Mouse (Mus musculus) lung, postnatal 0 days (tissue): ENCODE results near the gene Colq.

Source experiments
- CTCF ChIP-seq: IDR thresholded peaks from 2 replicates; pipeline ENCODE4 v1.5.1; 2016; ENCODE audit warnings: antibody characterized with exemption, mild to moderate bottlenecking
- EP300 ChIP-seq: IDR thresholded peaks from 2 replicates; pipeline ENCODE4 v1.6.1; 2016; ENCODE audit warnings: antibody characterized with exemption, mild to moderate bottlenecking, control low read depth

GRCm38 (mm10) chr14:31613671-31614070 lies 22.5 kb upstream of the Colq start:
- TF ChIP-seq CTCF = no peak
- TF ChIP-seq EP300 = no peak
